Mouse (Mus musculus) left cerebral cortex, postnatal 25 days (tissue): ENCODE data around the gene Atp5b. TPM values are rescaled to one million over a fixed set of nuclear protein-coding genes. Genes with fewer than 3 reads are reported as not detected.

Experiments
- DNase-seq, 2 experiments: peaks; one replicate each; pipeline ENCODE4 v3.0.0; 2022; ENCODE audit warnings: low spot score in 2 of 2, mixed read lengths in 1 of 2
- intact Hi-C: fragments of 180-260 bp; cut with DNase I; formaldehyde crosslinking; loops from one replicate; pipeline ENCODE4 v1.15.1; 2025
- total RNA-seq, 2 experiments: library from RNA; stranded (reverse); gene quantifications; 2 replicates each; pipeline ENCODE4 v1.2.3; 2021

Atp5b gene
- total RNA-seq, 2 experiments from 2014 or later, result 1,709 to 1,721 TPM

DNA sequence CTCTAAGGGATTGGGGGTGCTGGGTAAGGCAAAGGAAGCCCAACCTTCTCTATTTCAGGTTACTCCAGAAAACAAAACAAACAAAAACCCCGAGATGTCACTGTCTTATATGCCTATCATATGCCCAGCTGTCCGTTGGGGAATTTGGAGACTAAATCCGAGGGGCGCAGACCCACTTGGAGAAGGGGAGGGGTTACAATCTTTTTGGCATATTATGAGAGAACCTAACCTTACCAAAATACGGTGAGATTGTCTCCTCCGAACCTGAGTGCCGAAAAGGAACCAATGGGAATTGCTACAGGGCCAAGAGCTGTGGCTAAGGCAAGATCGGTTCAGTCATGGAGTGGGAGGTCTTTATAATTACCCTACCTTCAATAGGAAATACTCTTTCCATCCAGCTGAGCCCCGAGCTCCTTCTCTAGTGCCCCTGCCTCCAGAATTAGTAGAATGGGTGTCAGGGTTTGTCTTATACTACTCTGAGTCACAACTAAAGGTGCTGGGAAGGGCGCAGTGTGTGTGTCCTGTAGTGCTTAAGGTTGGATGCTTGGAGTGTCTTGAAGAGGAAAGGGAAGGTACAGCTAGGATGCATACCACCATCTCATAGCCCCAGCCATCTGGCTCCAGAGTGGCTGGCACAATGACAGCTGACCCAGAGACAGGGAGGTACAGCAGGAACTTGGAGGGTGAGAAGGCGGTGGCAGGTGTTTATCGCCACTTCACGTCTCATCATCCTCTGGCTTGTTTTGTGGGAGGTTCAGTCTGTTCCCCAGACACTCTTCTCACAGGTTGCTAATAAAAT lies 10.6 kb downstream of the Atp5b start:
- intact Hi-C loops, result loop anchor here (2.0 to 10.0 kb wide), 2 partner anchors 95 to 361 kb away; partner anchors contain the start of gene Smarcc2
- DNase-seq, result no peak

DNA sequence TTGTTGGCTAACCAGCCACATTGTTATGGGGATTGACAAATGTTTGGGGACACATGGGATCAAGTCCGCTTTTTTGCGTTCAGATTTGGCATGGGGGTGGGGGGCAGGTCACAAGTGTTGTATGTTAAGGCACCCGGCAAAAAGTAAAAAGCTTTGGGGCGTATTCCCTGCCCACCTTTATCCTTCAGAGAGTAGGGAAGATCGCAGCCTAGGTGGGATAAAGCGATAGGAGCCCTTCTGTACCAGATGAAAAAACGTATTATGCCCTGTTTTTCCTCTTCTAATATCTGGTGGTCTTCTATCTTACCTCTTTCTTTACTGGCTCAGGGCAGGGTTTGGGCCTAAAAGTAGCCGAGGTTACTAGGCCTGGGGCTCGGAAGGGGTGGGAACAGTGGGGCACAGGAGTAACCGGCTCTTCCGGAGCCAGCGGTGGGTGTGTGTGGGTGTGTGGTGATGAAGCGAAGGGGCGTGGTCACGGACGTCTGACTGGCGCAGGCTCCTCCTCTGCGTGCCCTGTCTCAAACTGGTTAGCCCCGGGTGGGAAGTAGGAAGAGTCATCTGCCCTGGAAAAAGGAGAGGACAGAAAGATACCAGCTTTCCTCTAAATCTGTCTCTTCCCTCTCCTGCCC lies 11.4 kb downstream of the Atp5b start:
- intact Hi-C loops, result loop anchor here (10.0 kb wide), 1 partner anchor 360 kb away; the partner anchor contains the start of gene Smarcc2
- DNase-seq, result peak; percentile 51 to 71

DNA sequence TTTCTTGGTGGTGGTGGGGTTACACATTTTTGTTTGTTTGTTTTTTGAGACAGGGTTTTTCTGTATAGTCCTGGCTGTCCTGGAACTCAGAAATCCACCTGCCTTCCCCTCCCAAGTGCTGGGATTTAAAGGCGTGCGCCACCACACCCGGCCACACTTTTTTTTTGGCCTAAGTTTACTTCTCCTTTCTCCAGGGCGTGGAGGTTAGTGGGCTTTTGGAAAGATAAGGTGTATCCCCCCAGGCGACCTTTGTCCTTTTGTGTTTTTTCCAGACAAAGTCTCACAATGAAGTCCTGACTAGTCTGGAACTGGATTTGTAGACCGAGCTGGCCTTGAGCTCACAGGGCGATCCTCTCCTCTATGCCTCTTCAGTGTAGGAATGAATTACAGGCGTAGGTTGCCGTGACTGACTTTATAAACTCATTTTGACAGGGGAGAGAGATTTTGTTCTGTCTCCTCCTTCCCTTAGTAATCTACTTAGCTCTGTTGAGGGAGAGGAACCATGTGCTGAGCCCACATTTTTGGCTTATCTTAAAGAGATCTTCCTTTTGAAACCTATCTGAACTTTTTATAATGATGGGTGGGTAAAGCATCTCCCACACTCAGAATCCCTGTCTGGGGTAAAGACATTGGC lies 12.0 kb downstream of the Atp5b start:
- intact Hi-C loops, result loop anchor here (10.0 kb wide), 1 partner anchor 360 kb away; the partner anchor contains the start of gene Smarcc2
- DNase-seq, result no peak

DNA sequence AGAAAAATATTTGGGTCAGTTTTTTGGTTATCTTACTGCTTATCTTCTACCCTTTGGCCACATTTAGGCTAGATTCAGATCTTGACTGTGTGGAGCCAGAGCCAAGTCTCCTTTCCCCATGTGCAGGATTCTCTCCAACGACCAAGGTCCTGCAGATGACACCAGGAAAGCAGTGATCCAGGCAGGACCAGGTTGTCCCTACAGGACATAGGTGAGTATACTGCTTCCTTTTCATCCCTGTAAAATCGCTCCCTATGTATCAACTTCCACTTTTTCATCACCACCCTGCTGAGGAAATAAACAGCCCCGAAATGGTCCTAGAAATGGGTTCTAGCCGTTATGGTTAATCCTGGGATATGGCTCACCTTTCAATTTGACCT lies 13.2 kb downstream of the Atp5b start:
- intact Hi-C loops, result loop anchor here (1.0 to 10.0 kb wide), 2 partner anchors 80 to 358 kb away; partner anchors contain the start of gene Smarcc2
- DNase-seq, result no peak

DNA sequence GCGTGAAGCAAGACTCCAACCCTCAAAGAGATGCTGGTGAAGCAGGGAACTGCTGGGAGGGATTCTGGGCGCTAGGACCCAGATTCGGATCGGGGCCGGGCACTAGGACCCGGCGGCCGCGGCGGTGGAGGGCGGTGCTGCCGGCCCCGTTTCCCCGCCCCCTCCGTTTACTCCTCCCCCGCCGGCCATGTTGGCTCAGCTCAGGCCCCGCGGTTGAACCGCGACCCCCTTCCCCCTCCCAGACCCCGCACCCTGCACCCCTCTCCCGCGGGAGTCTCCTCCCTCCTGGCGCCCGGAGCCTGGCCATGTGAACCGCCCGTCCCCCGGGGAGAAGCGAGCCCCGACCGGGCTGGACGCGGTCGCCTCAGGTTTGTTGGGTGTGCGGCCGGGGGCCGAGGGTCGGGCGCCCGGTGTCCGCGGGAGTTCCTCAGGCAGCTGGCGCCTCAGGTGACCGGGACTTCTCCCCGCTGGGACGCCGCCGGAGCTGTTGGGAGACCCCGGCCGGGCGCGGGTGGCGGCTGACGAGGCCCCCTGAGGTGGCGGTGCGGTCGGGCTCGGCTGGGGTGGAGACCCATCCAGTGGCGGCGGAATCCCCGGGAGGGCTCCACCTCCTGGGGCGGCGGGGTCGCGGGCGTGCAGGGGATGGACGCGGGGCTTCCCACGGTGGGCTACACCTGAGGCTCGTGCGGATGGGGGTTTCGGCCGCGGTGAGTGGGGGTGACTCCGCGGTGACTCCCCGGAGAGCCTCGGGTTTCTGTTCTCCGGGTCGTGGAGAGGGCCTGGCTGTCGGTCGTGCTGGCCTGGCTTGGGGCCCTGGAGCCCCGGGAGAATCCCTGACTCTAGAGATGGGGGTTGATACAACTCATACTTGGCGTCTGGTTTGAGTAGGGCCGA lies 13.9 kb downstream of the Atp5b start:
- peak; percentile 86 for DNase-seq
- intact Hi-C loops, result loop anchor here (1.0 to 10.0 kb wide), 2 partner anchors 79 to 358 kb away; partner anchors contain the start of gene Smarcc2

DNA sequence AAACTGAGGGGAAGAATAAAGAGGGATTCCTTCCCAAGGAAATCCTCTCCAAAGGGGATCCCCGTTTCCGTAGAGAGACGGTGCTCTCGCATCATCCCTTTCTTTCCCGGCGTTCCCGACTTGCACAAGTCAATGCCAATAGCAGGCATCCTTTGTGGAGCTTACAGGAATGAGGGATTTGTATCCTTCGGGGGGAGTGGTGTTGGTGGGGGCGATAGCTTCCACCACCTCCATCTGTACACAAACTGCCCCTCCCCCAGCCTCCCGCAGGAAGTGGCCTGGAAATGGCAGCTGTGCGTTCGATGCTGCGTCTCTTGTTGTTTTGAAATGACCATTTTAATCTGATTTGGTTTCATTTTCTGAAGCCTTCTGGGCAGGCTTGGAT lies 14.5 kb downstream of the Atp5b start:
- DNase-seq, result peak; percentile 55 to 58

DNA sequence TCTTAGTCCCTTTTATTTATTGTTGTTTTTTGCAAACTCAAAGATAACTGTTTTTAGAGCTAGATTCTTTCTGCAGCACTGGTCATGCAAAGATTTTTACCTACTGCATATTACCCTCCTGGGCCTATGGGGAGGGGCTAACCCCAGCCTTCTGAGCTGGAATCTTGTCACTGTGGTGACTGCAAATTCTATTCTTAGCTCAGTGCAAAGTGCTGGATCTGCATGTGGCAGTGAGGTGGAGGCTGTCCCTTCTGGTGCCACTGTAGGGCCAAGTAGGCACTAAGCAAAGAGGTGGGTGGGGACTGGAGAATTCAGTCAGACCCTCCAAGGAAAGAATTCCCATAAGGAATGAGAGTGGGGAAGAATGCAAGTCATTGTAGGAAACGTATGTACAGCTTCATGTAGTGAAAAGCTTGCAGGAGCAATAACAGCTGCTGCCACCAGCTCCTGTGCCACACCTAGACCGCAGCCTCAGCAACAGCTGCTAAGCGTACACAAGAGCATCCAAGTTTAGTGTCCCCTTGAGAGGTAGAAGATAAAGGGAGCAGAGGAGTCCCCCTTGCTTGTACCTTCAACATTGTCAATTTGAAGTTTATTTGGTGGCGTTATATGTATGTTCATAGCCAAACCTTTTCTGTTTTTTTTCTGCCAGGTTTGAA lies 27.2 kb downstream of the Atp5b start:
- intact Hi-C loops, result no loop called here
- DNase-seq, result no peak

More for the DNA sequence above, 14.5 kb downstream of the Atp5b start:
- intact Hi-C loops, result loop anchor here (10.0 kb wide), 1 partner anchor 357 kb away; the partner anchor contains the start of gene Smarcc2

DNA sequence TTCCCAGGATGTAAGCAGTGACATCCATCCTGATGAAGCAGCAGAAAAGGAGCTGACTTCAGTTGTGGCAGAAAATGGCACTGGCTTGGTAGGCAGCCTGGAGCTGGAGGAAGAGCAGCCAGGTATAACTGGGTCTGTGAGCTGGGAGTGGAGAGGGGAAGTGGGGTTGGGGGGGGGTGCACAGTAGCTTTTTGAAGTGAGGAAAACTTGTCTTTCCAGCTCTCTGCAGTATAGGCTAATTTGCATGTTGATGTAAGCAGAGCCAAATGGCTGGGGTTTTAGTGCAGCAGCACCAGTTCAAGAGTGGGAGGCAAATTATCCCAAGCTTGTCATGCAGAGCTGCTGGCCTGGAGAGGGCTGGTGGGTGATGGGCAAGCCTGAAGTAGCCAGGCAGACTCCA lies 28.2 kb downstream of the Atp5b start:
- DNase-seq, result no peak

DNA sequence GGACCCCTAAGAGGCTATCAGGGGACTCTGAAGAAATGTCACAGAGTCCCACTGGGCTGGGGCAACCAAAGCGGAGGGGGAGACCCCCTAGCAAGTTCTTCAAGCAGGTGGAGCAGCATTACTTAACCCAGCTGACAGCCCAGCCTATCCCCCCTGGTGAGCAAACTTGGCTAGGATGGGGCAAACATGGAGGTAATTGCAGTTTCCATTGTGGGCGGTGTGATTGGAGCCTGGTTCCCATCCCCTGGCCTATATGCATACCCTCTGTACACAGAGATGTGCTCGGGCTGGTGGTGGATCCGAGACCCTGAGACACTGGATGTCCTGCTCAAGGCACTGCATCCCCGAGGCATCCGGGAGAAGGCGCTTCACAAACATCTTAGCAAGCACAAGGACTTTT lies 40.8 kb downstream of the Atp5b start:
- intact Hi-C loops, result no loop called here
- DNase-seq, result no peak

More for the DNA sequence above, 28.2 kb downstream of the Atp5b start:
- intact Hi-C loops, result no loop called here

DNA sequence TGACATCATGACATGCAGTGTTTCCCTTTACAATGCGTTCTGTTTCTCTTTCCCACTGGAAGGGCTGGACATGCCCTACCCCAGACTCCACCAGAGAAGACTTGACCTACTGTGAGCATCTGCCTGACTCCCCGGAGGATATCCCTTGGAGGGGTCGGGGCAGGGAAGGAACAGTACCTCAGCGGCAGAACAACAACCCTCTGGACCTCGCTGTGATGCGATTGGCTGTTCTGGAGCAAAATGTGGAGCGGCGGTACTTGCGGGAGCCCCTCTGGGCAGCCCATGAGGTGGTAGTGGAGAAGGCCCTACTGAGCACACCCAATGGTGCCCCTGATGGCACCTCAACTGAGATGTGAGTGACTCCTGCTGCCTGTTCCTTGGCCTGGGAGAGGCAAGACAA lies 41.8 kb downstream of the Atp5b start:
- DNase-seq, result no peak
- intact Hi-C loops, result no loop called here

DNA sequence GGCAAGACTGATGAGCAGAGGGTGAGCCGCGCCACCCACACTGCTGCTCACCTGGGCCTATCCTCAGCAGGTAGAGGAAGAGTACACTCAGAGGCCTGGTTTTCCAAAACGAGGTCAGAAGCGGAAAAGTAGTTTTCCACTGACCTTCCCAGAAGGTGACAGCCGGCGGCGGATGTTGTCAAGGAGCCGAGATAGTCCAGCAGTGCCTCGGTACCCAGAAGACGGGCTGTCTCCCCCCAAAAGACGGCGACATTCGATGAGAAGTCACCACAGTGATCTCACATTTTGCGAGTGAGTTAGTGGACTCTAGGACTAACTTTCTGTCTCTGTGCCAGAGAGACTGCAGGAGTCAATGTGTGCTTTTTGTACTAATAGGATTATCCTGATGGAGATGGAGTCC lies 42.9 kb downstream of the Atp5b start:
- intact Hi-C loops, result no loop called here
- DNase-seq, result no peak

DNA sequence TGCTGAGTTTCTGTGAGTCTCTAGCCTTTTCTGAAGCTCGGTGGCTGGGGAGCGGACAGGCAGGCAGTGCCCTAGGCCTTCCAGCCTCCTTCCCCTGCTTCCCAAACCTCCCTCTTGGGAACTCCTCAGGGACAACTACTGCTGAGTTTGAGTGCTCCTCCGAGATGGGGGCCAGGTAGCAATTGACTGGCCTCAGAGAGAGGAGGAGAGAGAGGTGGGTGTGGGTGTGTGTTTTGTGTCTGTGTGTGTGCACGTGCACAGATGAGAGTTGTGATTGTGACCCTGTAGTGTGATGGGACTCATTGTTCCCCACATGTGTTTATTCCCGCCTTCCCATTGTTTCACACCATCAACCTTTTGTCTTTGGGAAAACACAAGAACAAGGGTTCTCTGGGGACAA lies 44.4 kb downstream of the Atp5b start:
- intact Hi-C loops, result no loop called here
- no peak for DNase-seq

DNA sequence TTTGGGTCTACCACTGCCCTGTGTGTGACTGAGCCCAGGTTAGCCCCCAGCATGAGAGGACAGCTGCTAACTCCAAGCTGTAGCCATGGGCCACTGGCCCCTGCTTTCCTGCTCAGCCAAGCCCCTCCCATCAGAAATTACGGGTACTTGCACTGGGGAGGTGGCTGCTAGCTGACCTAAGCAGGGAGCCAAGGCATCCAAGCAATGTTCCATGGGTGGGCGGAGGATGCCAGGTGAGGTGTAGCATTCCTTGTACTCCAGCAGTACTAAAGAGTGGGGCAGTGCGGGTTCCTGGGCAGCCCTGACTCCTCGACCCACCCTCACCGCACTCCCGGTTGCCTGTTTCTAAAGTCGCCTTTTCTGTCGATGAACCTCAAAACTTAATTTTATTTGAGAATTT lies 45.1 kb downstream of the Atp5b start:
- no peak for DNase-seq
- intact Hi-C loops, result no loop called here

DNA sequence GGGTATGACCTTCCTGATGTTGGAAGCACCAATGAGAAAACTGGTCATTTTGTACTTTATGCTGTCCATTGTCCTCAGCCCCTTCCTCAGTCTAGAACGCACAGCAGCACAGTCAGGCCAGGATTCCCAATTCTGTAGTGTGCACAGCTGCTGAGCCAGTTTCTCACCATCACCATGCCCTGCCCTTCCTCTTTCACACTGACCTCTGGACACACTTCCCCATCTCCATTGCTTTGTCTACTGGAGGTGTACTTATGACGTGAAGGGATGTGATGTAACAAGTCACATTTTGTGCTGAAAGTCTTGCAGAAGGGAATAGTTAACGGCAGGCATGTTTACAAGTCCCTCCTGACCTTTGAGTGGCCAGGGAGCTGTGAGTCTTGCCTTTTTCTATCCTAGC lies 48.2 kb downstream of the Atp5b start:
- intact Hi-C loops, result no loop called here

DNA sequence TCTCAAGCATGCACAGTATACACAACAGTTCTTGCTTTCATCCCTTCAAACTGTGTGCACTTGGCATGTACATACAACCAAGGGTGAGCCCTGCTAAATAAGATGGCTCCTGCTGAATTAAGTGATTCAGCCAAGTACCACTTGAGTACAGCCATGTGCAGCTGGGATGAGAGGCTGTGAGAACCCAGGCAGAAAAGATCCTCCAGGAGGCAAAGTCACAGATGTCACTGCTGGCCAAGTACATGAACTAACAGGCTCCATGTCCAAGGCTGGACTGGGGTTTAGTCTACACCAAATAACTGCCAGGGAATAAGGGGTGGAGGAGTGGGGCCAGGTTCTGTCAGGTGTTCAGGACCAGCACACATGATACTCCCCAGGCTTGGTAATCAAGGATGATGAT lies 48.7 kb downstream of the Atp5b start:
- intact Hi-C loops, result no loop called here
- no peak for DNase-seq

More for the DNA sequence above, 48.2 kb downstream of the Atp5b start:
- no peak for DNase-seq

DNA sequence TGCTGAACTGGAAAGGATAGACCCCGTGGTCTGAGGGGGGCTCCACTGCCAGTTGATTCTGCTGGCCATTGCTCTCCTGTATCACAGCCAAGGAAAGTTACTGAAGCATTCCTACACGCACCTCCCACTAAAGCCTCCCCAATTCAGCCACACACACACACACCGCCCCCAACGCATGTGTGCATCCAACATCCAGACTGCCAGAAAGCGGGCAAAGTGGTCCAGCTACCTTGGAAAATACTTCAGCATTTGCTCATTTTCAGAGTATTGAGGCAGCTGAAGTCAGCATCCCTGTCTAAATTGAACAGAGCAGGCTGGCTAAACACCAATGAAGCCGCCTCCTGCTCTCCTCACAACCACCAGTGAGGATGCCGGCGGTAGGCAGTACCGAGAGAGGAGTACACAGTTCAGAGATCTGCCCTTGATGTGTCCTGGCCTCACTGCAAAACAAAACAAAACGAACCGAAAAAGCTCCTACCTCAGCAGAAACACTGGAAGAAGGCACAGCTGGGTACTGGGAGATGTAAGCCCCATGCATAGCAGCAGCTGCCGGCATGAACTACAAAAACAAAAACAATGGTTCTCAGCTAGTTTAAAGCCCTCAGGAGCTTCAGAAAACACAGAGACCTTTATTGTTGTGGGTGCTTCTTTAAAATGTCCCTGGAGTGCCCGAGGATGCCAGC lies 50.7 kb downstream of the Atp5b start:
- peak; percentile 56 to 91 for DNase-seq
- intact Hi-C loops, result no loop called here

DNA sequence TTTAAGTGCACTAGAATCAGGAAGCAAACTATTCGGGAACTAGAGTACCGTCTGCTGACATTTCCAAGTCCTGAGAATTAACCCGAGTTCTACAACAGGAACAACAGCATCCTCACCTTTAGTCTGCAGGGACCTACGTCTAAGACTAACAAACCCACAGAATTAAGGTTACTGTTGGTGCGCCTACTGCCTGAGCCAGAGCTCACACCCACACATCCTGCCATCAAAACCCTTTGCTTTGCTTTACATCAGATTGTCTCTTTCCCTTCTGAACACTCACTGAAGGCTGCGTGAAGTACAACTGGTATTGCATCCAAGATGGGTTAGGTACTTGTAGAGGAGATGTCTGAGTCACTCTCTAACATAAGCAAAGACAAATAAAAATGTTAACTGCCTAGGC lies 52.3 kb downstream of the Atp5b start:
- DNase-seq, result peak in 1 of 2 experiments; percentile 66
- intact Hi-C loops, result no loop called here
